Mouse (Mus musculus) CH12.LX (cell line): ENCODE results near the gene Ackr2.

ENCODE experiments used
- CTCF ChIP-seq, 2 experiments: IDR thresholded peaks in 1 of 2; conservative IDR thresholded peaks in 1 of 2; 2 replicates each; pipeline ENCODE4 v1.5.1; 2011 to 2012; ENCODE audit warnings: low read depth in 2 of 2, low read length in 2 of 2, improper control_type of control experiment in 1 of 2, inconsistent platforms in 1 of 2, mild to moderate bottlenecking in 1 of 2, moderate library complexity in 1 of 2
- EP300 ChIP-seq: IDR thresholded peaks from 2 replicates; pipeline ENCODE4 v1.6.1; 2011; ENCODE audit warnings: low read length, improper control_type of control experiment
- ETS1 ChIP-seq: conservative IDR thresholded peaks from 2 replicates; pipeline ENCODE4 v1.6.1; 2012; ENCODE audit warnings: low read depth, mild to moderate bottlenecking, inconsistent platforms, low read length, improper control_type of control experiment, moderate library complexity
- MAZ ChIP-seq: IDR thresholded peaks from 2 replicates; pipeline ENCODE4 v1.6.1; 2012; ENCODE audit warnings: low read depth, mild to moderate bottlenecking, inconsistent platforms, low read length, improper control_type of control experiment, moderate library complexity
- MEF2A ChIP-seq: IDR thresholded peaks from 2 replicates; pipeline ENCODE4 v1.6.1; 2014; ENCODE audit warnings: low read depth, mild to moderate bottlenecking, inconsistent platforms, low read length, improper control_type of control experiment, borderline replicate concordance
- MYC ChIP-seq: IDR thresholded peaks from 2 replicates; pipeline ENCODE4 v1.6.1; 2011; ENCODE audit warnings: low read depth, mild to moderate bottlenecking, improper control_type of control experiment, low read length
- NELFE ChIP-seq: IDR thresholded peaks from 2 replicates; pipeline ENCODE4 v1.6.1; 2011; ENCODE audit warnings: low read depth, low read length, improper control_type of control experiment
- POLR2A ChIP-seq: IDR thresholded peaks from 2 replicates; pipeline ENCODE4 v1.6.1; 2011; ENCODE audit warnings: low read depth, mild to moderate bottlenecking, improper control_type of control experiment, low read length
- TCF12 ChIP-seq: IDR thresholded peaks from 2 replicates; pipeline ENCODE4 v1.6.1; 2014; ENCODE audit warnings: low read depth, mild to moderate bottlenecking, inconsistent platforms, low read length, improper control_type of control experiment

GRCm38 (mm10) chr9:121923906-121924305 is 25.8 kb downstream of the Ackr2 start:
- TF ChIP-seq CTCF (conservative IDR thresholded peaks at IDR 0.05 in 1 of 2, IDR thresholded peaks at IDR 0.05 in 1 of 2; ENCODE audit: low read depth in 2 of 2, low read length in 2 of 2) (no peak), POLR2A (no peak), EP300 (no peak), MEF2A (no peak), TCF12 (no peak), MYC (no peak), NELFE (no peak), ETS1 (no peak), MAZ (no peak)
